In genomic region chr9:108783548-108784463, GRCm38 (mm10) we compare ENCODE assay signal across 8 mouse cellular contexts. TPM values are rescaled to one million over a fixed set of nuclear protein-coding genes. Genes with fewer than 3 reads are reported as not detected.
DNase-seq lines count a peak whose midpoint lies in the region; ATAC-seq and TF ChIP-seq lines count a peak whose summit lies in the region.

TSS of gene Ip6k2 (plus strand) at chr9:108783796.

- H3K4me1 ChIP-seq in forebrain, embryonic 10.5 days: peaks cover 69% of the 10 kb centered on the region
- peaks cover 46% of the 10 kb centered on the region for H3K4me1 ChIP-seq in heart, embryonic 15.5 days (replicated peaks)
- peaks cover 10 to 22% of the 10 kb centered on the region in 2 experiments for H3K4me1 ChIP-seq in liver, embryonic 14.5 days (replicated peaks; ENCODE audit: control insufficient read depth in 2 of 2, insufficient read depth in 2 of 2, low read length in 1 of 2)
- peaks cover 31% of the 10 kb centered on the region for H3K4me1 ChIP-seq in neural tube, embryonic 11.5 days (ENCODE audit: control insufficient read depth, insufficient read depth, low read length)
- no peaks in the 10 kb centered on the region; the same call in none of the 2 replicates for H3K4me1 ChIP-seq in stomach, postnatal 0 days (replicated peaks; ENCODE audit: control insufficient read depth, insufficient read depth)

- no peak for TF ChIP-seq EP300 in liver, embryonic 14.5 days (IDR thresholded peaks at IDR 0.05; ENCODE audit: low read depth)
- no peak for TF ChIP-seq EP300 in stomach, postnatal 0 days (optimal IDR thresholded peaks at IDR 0.05)

- peak; percentile 93 for ATAC-seq in CD4-positive, CD25-positive, alpha-beta regulatory T cell, adult 4 months
- peak; percentile 98 for ATAC-seq in heart, embryonic 15.5 days (replicated peaks; ENCODE audit: insufficient number of reproducible peaks, insufficient read depth, low FRiP score, low read depth)
- ATAC-seq in liver, embryonic 14.5 days (ENCODE audit: insufficient read depth): peak; percentile 97
- peak; percentile 97 for ATAC-seq in neural tube, embryonic 11.5 days (ENCODE audit: insufficient read depth, low FRiP score, low TSS enrichment)
- ATAC-seq in stomach, postnatal 0 days (ENCODE audit: low FRiP score, low TSS enrichment): peak; percentile 99

- no peaks in the 10 kb centered on the region for H3K27me3 ChIP-seq in forebrain, embryonic 10.5 days (ENCODE audit: poor library complexity, severe bottlenecking)
- H3K27me3 ChIP-seq in heart, embryonic 15.5 days: no peaks in the 10 kb centered on the region
- no peaks in the 10 kb centered on the region; the same call in 1 of the 2 replicates for H3K27me3 ChIP-seq in liver, embryonic 14.5 days (ENCODE audit: control insufficient read depth, insufficient read depth, low read length)
- H3K27me3 ChIP-seq in neural tube, embryonic 11.5 days (ENCODE audit: control insufficient read depth, insufficient read depth, low read length): no peaks in the 10 kb centered on the region
- no peaks in the 10 kb centered on the region for H3K27me3 ChIP-seq in stomach, postnatal 0 days (ENCODE audit: control insufficient read depth, insufficient read depth, low read length)

- under 1% methylated on average over 56 of the region's 56 CpGs for WGBS in forebrain, embryonic 10.5 days
- under 1% methylated on average over 56 of the region's 56 CpGs for WGBS in heart, embryonic 15.5 days
- under 1% methylated on average over 56 of the region's 56 CpGs for WGBS in liver, embryonic 14.5 days (ENCODE audit: insufficient replicate concordance)
- under 1% methylated on average over 55 of the region's 56 CpGs for WGBS in neural tube, embryonic 11.5 days
- WGBS in stomach, postnatal 0 days: under 1% methylated on average over 56 of the region's 56 CpGs

- peak within 1 kb of the TSS; percentile 95 for H3K9ac ChIP-seq in heart, embryonic 15.5 days
- peak within 1 kb of the TSS; percentile 99 for H3K9ac ChIP-seq in liver, embryonic 14.5 days (replicated peaks)
- H3K9ac ChIP-seq in neural tube, embryonic 11.5 days (ENCODE audit: low read length): peak within 1 kb of the TSS; percentile 98
- peak within 1 kb of the TSS; percentile 93 for H3K9ac ChIP-seq in stomach, postnatal 0 days (ENCODE audit: low read length)

- H3K27ac ChIP-seq in forebrain, embryonic 10.5 days: peak within 1 kb of the TSS; percentile 99
- peak within 1 kb of the TSS; percentile 88 for H3K27ac ChIP-seq in heart, embryonic 15.5 days
- H3K27ac ChIP-seq in liver, embryonic 14.5 days: peak within 1 kb of the TSS; percentile 80
- peak within 1 kb of the TSS; percentile 98 for H3K27ac ChIP-seq in neural tube, embryonic 11.5 days (ENCODE audit: low read depth, low read length)
- H3K27ac ChIP-seq in stomach, postnatal 0 days (replicated peaks): peak within 1 kb of the TSS; percentile 91

- H3K4me3 ChIP-seq in forebrain, embryonic 10.5 days: peak within 1 kb of the TSS; percentile 94
- H3K4me3 ChIP-seq in heart, embryonic 15.5 days: peak within 1 kb of the TSS; percentile 98
- H3K4me3 ChIP-seq in liver, embryonic 14.5 days (ENCODE audit: insufficient read depth in 1 of 2, low read depth in 2 of 2, low read length in 2 of 2): peak within 1 kb of the TSS; percentile 96 to 98
- peak within 1 kb of the TSS; percentile 94 for H3K4me3 ChIP-seq in neural tube, embryonic 11.5 days (ENCODE audit: low read depth, low read length)
- H3K4me3 ChIP-seq in stomach, postnatal 0 days (ENCODE audit: low read depth, low read length): peak within 1 kb of the TSS; percentile 81

- H3K9me3 ChIP-seq in forebrain, embryonic 10.5 days: no peaks in the 10 kb centered on the region
- no peaks in the 10 kb centered on the region for H3K9me3 ChIP-seq in heart, embryonic 15.5 days (replicated peaks)
- H3K9me3 ChIP-seq in liver, embryonic 14.5 days (ENCODE audit: control insufficient read depth, low read length): no peaks in the 10 kb centered on the region
- H3K9me3 ChIP-seq in neural tube, embryonic 11.5 days (ENCODE audit: control insufficient read depth, low read length): no peaks in the 10 kb centered on the region
- H3K9me3 ChIP-seq in stomach, postnatal 0 days (ENCODE audit: control insufficient read depth, low read length): no peaks in the 10 kb centered on the region

- H3K4me2 ChIP-seq in heart, embryonic 15.5 days: peak within 1 kb of the TSS; percentile 73
- peak within 1 kb of the TSS; percentile 66 for H3K4me2 ChIP-seq in liver, embryonic 14.5 days (ENCODE audit: low read depth)
- peak within 1 kb of the TSS; percentile 72 for H3K4me2 ChIP-seq in neural tube, embryonic 11.5 days (ENCODE audit: low read depth)
- H3K4me2 ChIP-seq in stomach, postnatal 0 days (replicated peaks; ENCODE audit: low read depth): peak within 1 kb of the TSS; percentile 70

- peak; percentile 76 for DNase-seq in c-Kit-negative CD71-positive TER-119-positive erythroid progenitor cells, embryonic 14.5 days (ENCODE audit: low read depth, low spot score)
- peak; percentile 98 for DNase-seq in forebrain, embryonic 10.5 days (ENCODE audit: extremely low spot score, low spot score)
- peak; percentile 97 to 99 for DNase-seq in kidney, postnatal 25 days
- peak; percentile 84 to 87 (median 85) for DNase-seq in liver, embryonic 14.5 days (ENCODE audit: low read depth in 3 of 3, low spot score in 3 of 3)
- peak; percentile 98 for DNase-seq in neural tube, embryonic 11.5 days (ENCODE audit: low spot score)
- DNase-seq in stomach, postnatal 0 days (ENCODE audit: low spot score): peak; percentile 98

- H3K36me3 ChIP-seq in forebrain, embryonic 10.5 days (replicated peaks): peaks cover 27% of the 10 kb centered on the region
- 0 out of 2 replicates have a peak, but pooled peaks cover 3% of the 10 kb centered on the region for H3K36me3 ChIP-seq in heart, embryonic 15.5 days
- H3K36me3 ChIP-seq in liver, embryonic 14.5 days (replicated peaks; ENCODE audit: control insufficient read depth, insufficient read depth, low read depth): peaks cover 4% of the 10 kb centered on the region
- no peaks in the 10 kb centered on the region for H3K36me3 ChIP-seq in neural tube, embryonic 11.5 days (ENCODE audit: control insufficient read depth, insufficient read depth, low read length)
- H3K36me3 ChIP-seq in stomach, postnatal 0 days (ENCODE audit: control insufficient read depth, insufficient read depth, low read length): no peaks in the 10 kb centered on the region

- no peak for TF ChIP-seq CTCF in liver, embryonic 14.5 days (IDR thresholded peaks at IDR 0.05; ENCODE audit: low read depth)
- TF ChIP-seq CTCF in stomach, postnatal 0 days (IDR thresholded peaks at IDR 0.05; ENCODE audit: low read depth): no peak

RNA-seq across cellular contexts. Expression of gene Ip6k2, which starts in this region (rescaled TPM):
- polyA plus RNA-seq in CD4-positive, CD25-positive, alpha-beta regulatory T cell, adult 4 months (2017; shearing (Covaris generic)): 10 to 100 TPM; 20.1 to 27.6 TPM
- 78.3 and 89.3 TPM in 2 replicates for polyA plus RNA-seq in forebrain, embryonic 10.5 days (2016; fragmentation: Nextera tagmentation; extraction: Ambion mirVana)
- polyA plus RNA-seq in heart, embryonic 15.5 days (2015; fragmentation: Nextera tagmentation; extraction: Ambion mirVana): 28.8 and 36.3 TPM in 2 replicates
- 27.7 and 29.2 TPM in 2 replicates for polyA plus RNA-seq in liver, embryonic 14.5 days (2012; rRNA removed)
- 10.4 and 11.7 TPM in 2 replicates for polyA plus RNA-seq in liver, embryonic 14.5 days (2014; fragmentation: Nextera tagmentation; extraction: Ambion mirVana)
- 121 and 129 TPM in 2 replicates for polyA plus RNA-seq in neural tube, embryonic 11.5 days (2014; fragmentation: Nextera tagmentation; extraction: Ambion mirVana)
- polyA plus RNA-seq in stomach, postnatal 0 days (2015; fragmentation: Nextera tagmentation; extraction: Ambion mirVana): 35.7 and 37.8 TPM in 2 replicates

Comparison
In these comparisons a context has a peak if more than half of its experiments do, and no peak if none do; other contexts are left out.
1. Peak in every context shown above with its lines: DNase-seq, ATAC-seq, H3K4me3 ChIP-seq and H3K27ac ChIP-seq.